Mouse (Mus musculus): ENCODE results near the gene Il1r2. TPM values are rescaled to one million over a fixed set of nuclear protein-coding genes. Genes with fewer than 3 reads are reported as not detected.

Gene Il1r2
- polyA plus RNA-seq (2015; fragmentation: Nextera tagmentation; extraction: Ambion mirVana) = 10.3 and 10.7 TPM in 2 replicates

- no peak for DNase-seq (ENCODE audit: low spot score)
These were observed at the start of gene Il1r2 for GRCm38 (mm10) chr1:40073779-40074178. Gene Il1r2, plus strand, starts transcription at chr1:40074079.

GRCm38 (mm10) chr1:40024554-40025320 is 49.1 kb upstream of the Il1r2 start:
- no peak for DNase-seq (ENCODE audit: low spot score)

- no peak for DNase-seq (ENCODE audit: low spot score)
These were observed 48.5 kb upstream of the Il1r2 start for GRCm38 (mm10) chr1:40025416-40025815.

GRCm38 (mm10) chr1:40027116-40027620 is 46.7 kb upstream of the Il1r2 start:
- DNase-seq (ENCODE audit: low spot score) = no peak

GRCm38 (mm10) chr1:40028207-40028998 is 45.5 kb upstream of the Il1r2 start:
- no peak for DNase-seq (ENCODE audit: low spot score)

GRCm38 (mm10) chr1:40029597-40029996 is 44.3 kb upstream of the Il1r2 start:
- no peak for DNase-seq (ENCODE audit: low spot score)

GRCm38 (mm10) chr1:40030287-40030975 is 43.4 kb upstream of the Il1r2 start:
- no peak for DNase-seq (ENCODE audit: low spot score)

- DNase-seq (ENCODE audit: low spot score) = no peak
These were observed 42.9 kb upstream of the Il1r2 start for GRCm38 (mm10) chr1:40030976-40031356.

- no peak for DNase-seq (ENCODE audit: low spot score)
These were observed 42.3 kb upstream of the Il1r2 start for GRCm38 (mm10) chr1:40031626-40032025.

GRCm38 (mm10) chr1:40033315-40033714 is 40.6 kb upstream of the Il1r2 start:
- DNase-seq (ENCODE audit: low spot score) = no peak

GRCm38 (mm10) chr1:40033743-40034420 is 40.0 kb upstream of the Il1r2 start:
- DNase-seq (ENCODE audit: low spot score) = no peak

GRCm38 (mm10) chr1:40037831-40038230 is 36.0 kb upstream of the Il1r2 start:
- DNase-seq (ENCODE audit: low spot score) = no peak

- DNase-seq (ENCODE audit: low spot score) = no peak
These were observed 28.2 kb upstream of the Il1r2 start for GRCm38 (mm10) chr1:40045686-40046085.

GRCm38 (mm10) chr1:40046600-40046999 is 27.3 kb upstream of the Il1r2 start:
- DNase-seq (ENCODE audit: low spot score) = no peak

GRCm38 (mm10) chr1:40051157-40051556 is 22.7 kb upstream of the Il1r2 start:
- no peak for DNase-seq (ENCODE audit: low spot score)

GRCm38 (mm10) chr1:40052156-40052555 is 21.7 kb upstream of the Il1r2 start:
- no peak for DNase-seq (ENCODE audit: low spot score)

- no peak for DNase-seq (ENCODE audit: low spot score)
These were observed 20.8 kb upstream of the Il1r2 start for GRCm38 (mm10) chr1:40053071-40053470.

- no peak for DNase-seq (ENCODE audit: low spot score)
These were observed 18.8 kb upstream of the Il1r2 start for GRCm38 (mm10) chr1:40055051-40055450.

- DNase-seq (ENCODE audit: low spot score) = no peak
These were observed 17.9 kb upstream of the Il1r2 start for GRCm38 (mm10) chr1:40055963-40056362.

GRCm38 (mm10) chr1:40057351-40057750 is 16.5 kb upstream of the Il1r2 start:
- no peak for DNase-seq (ENCODE audit: low spot score)

GRCm38 (mm10) chr1:40058013-40058412 is 15.9 kb upstream of the Il1r2 start:
- DNase-seq (ENCODE audit: low spot score) = no peak

All from thymus, postnatal 0 days (tissue).